22 mouse cellular contexts compared by ENCODE assay signal in genomic region chr11:113206099-113206498, GRCm38 (mm10).
DNase-seq lines count a peak whose midpoint lies in the region; ATAC-seq and TF ChIP-seq lines count a peak whose summit lies in the region.
"Had no signal": no experiment of that assay in that cellular context is flagged by ENCODE, and none has a peak within 500 bp of the region (broad histone marks: within the 10 kb centered on the region; RNA-seq: fewer than 3 reads in every experiment).

No protein-coding gene starts in this region.

- no peaks in the 10 kb centered on the region for H3K9me3 ChIP-seq in forebrain, embryonic 14.5 days (replicated peaks; ENCODE audit: control insufficient read depth, low read length)
- no peaks in the 10 kb centered on the region for H3K9me3 ChIP-seq in forebrain, embryonic 12.5 days
- H3K9me3 ChIP-seq in midbrain, postnatal 0 days (ENCODE audit: low read length): no peaks in the 10 kb centered on the region
- no peaks in the 10 kb centered on the region for H3K9me3 ChIP-seq in midbrain, embryonic 15.5 days
- no peaks in the 10 kb centered on the region for H3K9me3 ChIP-seq in forebrain, postnatal 0 days (ENCODE audit: low read length)
- no peaks in the 10 kb centered on the region for H3K9me3 ChIP-seq in liver, postnatal 0 days (ENCODE audit: low read length)
- H3K9me3 ChIP-seq: embryonic facial prominence, embryonic 12.5 days; heart, embryonic 15.5 days; liver, embryonic 13.5 days; neural tube, embryonic 15.5 days; stomach, embryonic 15.5 days had no signal

- no peak for TF ChIP-seq EP300 in liver, postnatal 0 days (IDR thresholded peaks at IDR 0.05; ENCODE audit: low read depth)

- no peak overlapping the region for H3K4me2 ChIP-seq in forebrain, embryonic 14.5 days (ENCODE audit: low read length)
- H3K4me2 ChIP-seq in forebrain, embryonic 12.5 days: no peak overlapping the region
- no peak overlapping the region for H3K4me2 ChIP-seq in midbrain, postnatal 0 days (ENCODE audit: low read depth, low read length, poor library complexity, severe bottlenecking)
- no peak overlapping the region for H3K4me2 ChIP-seq in midbrain, embryonic 15.5 days
- no peak overlapping the region for H3K4me2 ChIP-seq in forebrain, postnatal 0 days (ENCODE audit: low read depth)
- no peak overlapping the region for H3K4me2 ChIP-seq in liver, postnatal 0 days (ENCODE audit: low read depth, low read length)
- H3K4me2 ChIP-seq: embryonic facial prominence, embryonic 12.5 days; heart, embryonic 15.5 days; liver, embryonic 13.5 days; lung, embryonic 14.5 days; neural tube, embryonic 15.5 days; stomach, embryonic 15.5 days had no signal

- H3K27ac ChIP-seq in forebrain, embryonic 14.5 days (ENCODE audit: low read depth, low read length): peak overlapping the region; percentile 39; the same call in 1 of the 2 replicates
- H3K27ac ChIP-seq in forebrain, embryonic 12.5 days: no peak overlapping the region
- H3K27ac ChIP-seq in midbrain, postnatal 0 days (ENCODE audit: low read depth, low read length): no peak overlapping the region
- H3K27ac ChIP-seq in midbrain, embryonic 15.5 days: no peak overlapping the region
- H3K27ac ChIP-seq in forebrain, postnatal 0 days (ENCODE audit: low read depth, low read length): no peak overlapping the region
- no peak overlapping the region for H3K27ac ChIP-seq in liver, postnatal 0 days (ENCODE audit: low read depth)
- H3K27ac ChIP-seq: embryonic facial prominence, embryonic 12.5 days; heart, embryonic 15.5 days; liver, embryonic 13.5 days; neural tube, embryonic 15.5 days; stomach, embryonic 15.5 days had no signal

- no peaks in the 10 kb centered on the region for H3K36me3 ChIP-seq in forebrain, embryonic 14.5 days (ENCODE audit: control insufficient read depth, insufficient read depth, low read length)
- no peaks in the 10 kb centered on the region for H3K36me3 ChIP-seq in forebrain, embryonic 12.5 days (replicated peaks)
- H3K36me3 ChIP-seq in midbrain, postnatal 0 days (ENCODE audit: insufficient read depth, low read length): no peaks in the 10 kb centered on the region
- H3K36me3 ChIP-seq in midbrain, embryonic 15.5 days (replicated peaks): no peaks in the 10 kb centered on the region
- H3K36me3 ChIP-seq in forebrain, postnatal 0 days (ENCODE audit: insufficient read depth): no peaks in the 10 kb centered on the region
- no peaks in the 10 kb centered on the region for H3K36me3 ChIP-seq in liver, postnatal 0 days (replicated peaks; ENCODE audit: insufficient read depth, low read length)
- H3K36me3 ChIP-seq: embryonic facial prominence, embryonic 12.5 days; heart, embryonic 15.5 days; liver, embryonic 13.5 days; neural tube, embryonic 15.5 days; stomach, embryonic 15.5 days had no signal

- peak; percentile 86 for DNase-seq in forebrain, embryonic 14.5 days (ENCODE audit: low spot score)
- peak; percentile 66 for DNase-seq in midbrain, postnatal 0 days (ENCODE audit: low spot score)
- DNase-seq in forebrain, postnatal 0 days: peak; percentile 87
- no peak for DNase-seq in MN1 (ENCODE audit: low spot score)
- no peak for DNase-seq in liver, postnatal 0 days
- DNase-seq: adrenal gland, postnatal 10 days; cerebellum, adult 9-10 months; heart, postnatal 4 days; kidney, adult 18-20 months; kidney, postnatal 4 days; liver, embryonic 13.5 days; lung, embryonic 14.5 days; thymus, adult 18-20 months had no signal

- no peaks in the 10 kb centered on the region for H3K27me3 ChIP-seq in forebrain, embryonic 14.5 days (replicated peaks; ENCODE audit: control insufficient read depth, insufficient read depth, low read length)
- H3K27me3 ChIP-seq in forebrain, embryonic 12.5 days: peaks cover 55% of the 10 kb centered on the region
- peaks cover 8% of the 10 kb centered on the region; the same call in 1 of the 2 replicates for H3K27me3 ChIP-seq in midbrain, postnatal 0 days (ENCODE audit: insufficient read depth, low read length)
- peaks cover 63% of the 10 kb centered on the region for H3K27me3 ChIP-seq in midbrain, embryonic 15.5 days (replicated peaks)
- no peaks in the 10 kb centered on the region for H3K27me3 ChIP-seq in forebrain, postnatal 0 days (ENCODE audit: insufficient read depth, low read length)
- peaks cover 5% of the 10 kb centered on the region; the same call in 1 of the 2 replicates for H3K27me3 ChIP-seq in liver, postnatal 0 days (ENCODE audit: insufficient read depth, low read length)
- H3K27me3 ChIP-seq: heart, embryonic 15.5 days; neural tube, embryonic 15.5 days; stomach, embryonic 15.5 days had no signal

- TF ChIP-seq CTCF in midbrain, postnatal 0 days (IDR thresholded peaks at IDR 0.05): no peak
- no peak for TF ChIP-seq CTCF in forebrain, postnatal 0 days (IDR thresholded peaks at IDR 0.05; ENCODE audit: low read depth)
- TF ChIP-seq CTCF in liver, postnatal 0 days (IDR thresholded peaks at IDR 0.05; ENCODE audit: low read depth): no peak

- no peak overlapping the region for H3K4me3 ChIP-seq in forebrain, embryonic 14.5 days (ENCODE audit: low read depth, low read length)
- H3K4me3 ChIP-seq in forebrain, embryonic 12.5 days (replicated peaks): no peak overlapping the region
- H3K4me3 ChIP-seq in midbrain, postnatal 0 days (ENCODE audit: low read depth, low read length): no peak overlapping the region
- H3K4me3 ChIP-seq in midbrain, embryonic 15.5 days: no peak overlapping the region
- H3K4me3 ChIP-seq in forebrain, postnatal 0 days (ENCODE audit: low read depth, low read length): no peak overlapping the region
- H3K4me3 ChIP-seq in liver, postnatal 0 days (ENCODE audit: low read depth, low read length): no peak overlapping the region
- H3K4me3 ChIP-seq: embryonic facial prominence, embryonic 12.5 days; heart, embryonic 15.5 days; liver, embryonic 13.5 days; megakaryocyte, embryonic 14.5 days; neural tube, embryonic 15.5 days; stomach, embryonic 15.5 days had no signal

- H3K4me1 ChIP-seq in forebrain, embryonic 14.5 days (ENCODE audit: control insufficient read depth, insufficient read depth, low read length): no peaks in the 10 kb centered on the region
- H3K4me1 ChIP-seq in forebrain, embryonic 12.5 days: no peaks in the 10 kb centered on the region; the same call in 1 of the 2 replicates
- no peaks in the 10 kb centered on the region for H3K4me1 ChIP-seq in midbrain, postnatal 0 days (ENCODE audit: insufficient read depth, low read length)
- H3K4me1 ChIP-seq in midbrain, embryonic 15.5 days: no peaks in the 10 kb centered on the region
- H3K4me1 ChIP-seq in forebrain, postnatal 0 days (ENCODE audit: insufficient read depth): no peaks in the 10 kb centered on the region
- no peaks in the 10 kb centered on the region; the same call in 1 of the 2 replicates for H3K4me1 ChIP-seq in liver, postnatal 0 days (ENCODE audit: insufficient read depth)

- H3K9ac ChIP-seq in forebrain, embryonic 14.5 days (ENCODE audit: low read length): no peak overlapping the region
- H3K9ac ChIP-seq in forebrain, embryonic 12.5 days: no peak overlapping the region
- no peak overlapping the region for H3K9ac ChIP-seq in midbrain, postnatal 0 days (replicated peaks; ENCODE audit: low read length, poor library complexity, severe bottlenecking)
- no peak overlapping the region for H3K9ac ChIP-seq in midbrain, embryonic 15.5 days
- H3K9ac ChIP-seq in forebrain, postnatal 0 days: no peak overlapping the region
- H3K9ac ChIP-seq in liver, postnatal 0 days (replicated peaks): no peak overlapping the region
- H3K9ac ChIP-seq: embryonic facial prominence, embryonic 12.5 days; heart, embryonic 15.5 days; liver, embryonic 13.5 days; lung, embryonic 14.5 days; neural tube, embryonic 15.5 days; stomach, embryonic 15.5 days had no signal

- WGBS in forebrain, embryonic 14.5 days: 69% methylated on average over 10 of the region's 10 CpGs
- WGBS in forebrain, embryonic 12.5 days: 78% methylated on average over 10 of the region's 10 CpGs
- WGBS in midbrain, postnatal 0 days: 57% methylated on average over 10 of the region's 10 CpGs
- WGBS in midbrain, embryonic 15.5 days: 67% methylated on average over 10 of the region's 10 CpGs
- 42% methylated on average over 10 of the region's 10 CpGs for WGBS in forebrain, postnatal 0 days
- 73% methylated on average over 10 of the region's 10 CpGs for WGBS in liver, postnatal 0 days (ENCODE audit: insufficient replicate concordance)

- ATAC-seq in forebrain, embryonic 14.5 days: no peak
- no peak for ATAC-seq in forebrain, embryonic 12.5 days (ENCODE audit: low FRiP score)
- ATAC-seq in midbrain, postnatal 0 days (ENCODE audit: low FRiP score): no peak
- no peak for ATAC-seq in midbrain, embryonic 15.5 days (replicated peaks)
- peak; percentile 28 for ATAC-seq in CD4-positive, CD25-positive, alpha-beta regulatory T cell, adult 4 months
- ATAC-seq in forebrain, postnatal 0 days: 0 out of 2 replicates have a peak, but pooled peaks have one; percentile 21
- no peak for ATAC-seq in liver, postnatal 0 days
- ATAC-seq: midbrain, embryonic 16.5 days had no signal

Comparison
In these comparisons a context has a peak if more than half of its experiments do, and no peak if none do; other contexts are left out.
1. ATAC-seq: peak in CD4-positive, CD25-positive, alpha-beta regulatory T cell, adult 4 months (single experiment) and forebrain, postnatal 0 days (single experiment); none in forebrain, embryonic 14.5 days (single experiment), forebrain, embryonic 12.5 days (single experiment), midbrain, postnatal 0 days (single experiment), midbrain, embryonic 15.5 days (single experiment) and liver, postnatal 0 days (single experiment).
2. DNase-seq: peak in forebrain, embryonic 14.5 days (single experiment), midbrain, postnatal 0 days (single experiment) and forebrain, postnatal 0 days (single experiment); none in MN1 (single experiment) and liver, postnatal 0 days (single experiment).